ENCODE assay signal across 8 mouse cellular contexts in the genomic region with DNA sequence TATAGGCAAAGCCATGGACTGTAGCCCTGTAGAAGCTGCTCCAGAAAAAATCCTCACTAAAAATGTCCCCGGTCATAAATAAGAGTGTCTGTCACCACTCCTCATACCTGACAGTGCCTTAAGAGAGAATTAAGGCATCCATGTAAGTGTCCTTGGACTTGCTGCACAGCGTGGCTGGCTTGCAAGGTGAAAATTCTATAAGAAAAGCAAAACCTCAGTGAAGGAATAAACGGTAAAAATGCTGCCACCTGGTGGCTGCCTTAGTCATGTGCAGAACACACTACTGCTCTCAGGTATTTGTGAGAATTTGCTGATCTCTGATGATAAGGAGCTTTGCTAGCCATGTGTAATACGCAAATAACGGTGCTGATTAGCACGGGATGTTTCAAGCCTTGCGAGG.
DNase-seq lines count a peak whose midpoint lies in the region; ATAC-seq and TF ChIP-seq lines count a peak whose summit lies in the region.
"Had no signal": no experiment of that assay in that cellular context is flagged by ENCODE, and none has a peak within 500 bp of the region (broad histone marks: within the 10 kb centered on the region; RNA-seq: fewer than 3 reads in every experiment).

No protein-coding gene starts in this region.

- H3K27me3 ChIP-seq in embryonic facial prominence, embryonic 14.5 days (replicated peaks; ENCODE audit: control insufficient read depth, insufficient read depth, low read length), result no peaks in the 10 kb centered on the region
- no peaks in the 10 kb centered on the region for H3K27me3 ChIP-seq in kidney, postnatal 0 days (ENCODE audit: insufficient read depth, low read length)
- no peaks in the 10 kb centered on the region for H3K27me3 ChIP-seq in liver, embryonic 13.5 days
- H3K27me3 ChIP-seq: heart, embryonic 13.5 days had no signal

- WGBS in embryonic facial prominence, embryonic 14.5 days, result 38% methylated on average over 7 of the region's 7 CpGs
- WGBS in kidney, postnatal 0 days, result 29% methylated on average over 7 of the region's 7 CpGs
- 19% methylated on average over 7 of the region's 7 CpGs for WGBS in liver, embryonic 13.5 days (ENCODE audit: insufficient replicate concordance)

- H3K9ac ChIP-seq in embryonic facial prominence, embryonic 14.5 days (ENCODE audit: low read depth, low read length), result no peak overlapping the region
- H3K9ac ChIP-seq in kidney, postnatal 0 days (ENCODE audit: low read depth, low read length), result no peak overlapping the region
- H3K9ac ChIP-seq in liver, embryonic 13.5 days, result no peak overlapping the region
- H3K9ac ChIP-seq: heart, embryonic 13.5 days had no signal

- no peak overlapping the region for H3K4me2 ChIP-seq in embryonic facial prominence, embryonic 14.5 days (ENCODE audit: low read depth, low read length)
- H3K4me2 ChIP-seq in kidney, postnatal 0 days (ENCODE audit: low read length), result no peak overlapping the region
- H3K4me2 ChIP-seq in liver, embryonic 13.5 days, result no peak overlapping the region
- H3K4me2 ChIP-seq: heart, embryonic 13.5 days had no signal

- peak; percentile 3 to 5 for DNase-seq in urinary bladder, postnatal 36 days (ENCODE audit: low spot score in 2 of 2)
- DNase-seq in urinary bladder, postnatal 4 days (ENCODE audit: low spot score in 2 of 2), result no peak
- peak; percentile 88 for DNase-seq in brain, adult 2 months (ENCODE audit: low read depth, low spot score)
- DNase-seq in embryonic facial prominence, embryonic 14.5 days (ENCODE audit: low spot score), result peak; percentile 57
- DNase-seq in kidney, postnatal 0 days (ENCODE audit: low spot score), result peak; percentile 69
- DNase-seq in liver, embryonic 13.5 days, result peak; percentile 2
- DNase-seq in retina, postnatal 7 days (ENCODE audit: low read depth, low spot score), result peak; percentile 54

- no peak overlapping the region for H3K4me3 ChIP-seq in embryonic facial prominence, embryonic 14.5 days (ENCODE audit: low read depth, low read length)
- H3K4me3 ChIP-seq in kidney, postnatal 0 days (replicated peaks; ENCODE audit: low read depth, low read length), result no peak overlapping the region
- H3K4me3 ChIP-seq in liver, embryonic 13.5 days (replicated peaks), result no peak overlapping the region
- H3K4me3 ChIP-seq: heart, embryonic 13.5 days had no signal

- TF ChIP-seq CTCF in kidney, postnatal 0 days (IDR thresholded peaks at IDR 0.05; ENCODE audit: low read depth), result peak; percentile 78

- H3K9me3 ChIP-seq in embryonic facial prominence, embryonic 14.5 days (ENCODE audit: control insufficient read depth, low read length), result no peaks in the 10 kb centered on the region
- H3K9me3 ChIP-seq in kidney, postnatal 0 days (replicated peaks; ENCODE audit: low read length), result no peaks in the 10 kb centered on the region
- no peaks in the 10 kb centered on the region for H3K9me3 ChIP-seq in liver, embryonic 13.5 days (replicated peaks)
- H3K9me3 ChIP-seq: heart, embryonic 13.5 days had no signal

- H3K4me1 ChIP-seq in embryonic facial prominence, embryonic 14.5 days (ENCODE audit: control insufficient read depth, insufficient read depth, low read length), result no peaks in the 10 kb centered on the region
- H3K4me1 ChIP-seq in kidney, postnatal 0 days (replicated peaks; ENCODE audit: insufficient read depth, low read length), result no peaks in the 10 kb centered on the region
- H3K4me1 ChIP-seq in liver, embryonic 13.5 days (replicated peaks), result no peaks in the 10 kb centered on the region
- H3K4me1 ChIP-seq: heart, embryonic 13.5 days had no signal

- no peak overlapping the region for H3K27ac ChIP-seq in embryonic facial prominence, embryonic 14.5 days (replicated peaks; ENCODE audit: low read depth, low read length)
- no peak overlapping the region for H3K27ac ChIP-seq in kidney, postnatal 0 days
- H3K27ac ChIP-seq in liver, embryonic 13.5 days, result no peak overlapping the region
- H3K27ac ChIP-seq: heart, embryonic 13.5 days had no signal

- ATAC-seq in embryonic facial prominence, embryonic 14.5 days (ENCODE audit: low read depth), result no peak
- ATAC-seq in kidney, postnatal 0 days (replicated peaks; ENCODE audit: low FRiP score, low read depth), result no peak
- no peak for ATAC-seq in liver, embryonic 13.5 days (ENCODE audit: low read depth)

- no peaks in the 10 kb centered on the region for H3K36me3 ChIP-seq in embryonic facial prominence, embryonic 14.5 days (ENCODE audit: control insufficient read depth, insufficient read depth, low read length)
- H3K36me3 ChIP-seq in kidney, postnatal 0 days (ENCODE audit: insufficient read depth, low read length), result no peaks in the 10 kb centered on the region
- no peaks in the 10 kb centered on the region for H3K36me3 ChIP-seq in liver, embryonic 13.5 days
- H3K36me3 ChIP-seq: heart, embryonic 13.5 days had no signal

Comparison
In these comparisons a context has a peak if more than half of its experiments do, and no peak if none do; other contexts are left out.
1. DNase-seq: peak in urinary bladder, postnatal 36 days (2 of 2), brain, adult 2 months (single experiment), embryonic facial prominence, embryonic 14.5 days (single experiment), kidney, postnatal 0 days (single experiment), liver, embryonic 13.5 days (single experiment) and retina, postnatal 7 days (single experiment); none in urinary bladder, postnatal 4 days (0 of 2).